Mouse (Mus musculus): ENCODE measurements at regions not wholly inside any gene's neighbourhood (a gene's known extent, or its start where the extent isn't known, plus 50 kb on each side); places are given as distances from the start of the nearest gene placed in this dataset.

- Histone ChIP-seq H3K27ac (ENCODE audit: low read length) (no peak overlapping the region), H3K9me3 (ENCODE audit: control insufficient read depth, low read depth, low read length) (no peaks in the 10 kb centered on the region), H3K36me3 (ENCODE audit: control insufficient read depth, insufficient read depth, low read length) (no peaks in the 10 kb centered on the region), H3K4me3 (ENCODE audit: low read depth, low read length) (no peak overlapping the region), H3K4me2 (replicated peaks; ENCODE audit: low read depth, low read length) (no peak overlapping the region), H3K27me3 (ENCODE audit: control insufficient read depth, insufficient read depth, low read length) (no peaks in the 10 kb centered on the region), H3K4me1 (ENCODE audit: control insufficient read depth, insufficient read depth, low read length) (0 out of 2 replicates have a peak, but pooled peaks cover 8% of the 10 kb centered on the region), H3K9ac (replicated peaks; ENCODE audit: low read depth, low read length) (no peak overlapping the region)
- WGBS = 81% methylated on average over 3 of the region's 3 CpGs
- no peak for ATAC-seq (ENCODE audit: insufficient number of reproducible peaks, insufficient read depth, low FRiP score, low read depth)
Measured at GRCm38 (mm10) chr12:54280001-54280400, 76.3 kb upstream of the Egln3 start.

DNA sequence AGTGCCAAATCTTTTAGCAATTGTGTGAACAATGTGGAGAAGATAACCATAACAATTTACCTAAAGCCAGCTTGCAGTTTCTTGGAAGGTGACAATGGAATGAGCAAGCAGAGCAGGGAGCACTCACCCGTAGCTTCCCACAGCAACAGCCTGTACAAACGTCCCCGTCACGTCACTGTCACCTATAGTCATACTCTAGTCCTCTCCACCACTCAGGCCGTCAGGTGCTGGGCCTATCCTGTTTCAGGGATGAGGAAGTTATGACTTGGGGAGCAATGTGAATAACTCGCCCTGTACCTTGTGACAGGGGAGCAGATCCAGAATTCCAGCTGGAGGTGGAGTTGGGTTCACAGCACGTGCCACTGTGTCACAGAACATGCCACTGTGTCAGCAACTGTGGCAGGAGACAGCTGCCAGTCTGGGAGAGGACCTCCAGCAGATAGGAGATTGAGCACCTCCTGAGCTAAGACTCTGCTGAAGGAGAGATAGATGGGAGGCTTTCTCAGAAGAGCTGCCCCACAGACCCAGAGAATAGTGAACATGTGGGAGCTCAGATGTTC is 73.4 kb upstream of the Egln3 start:
- Histone ChIP-seq H3K9ac (replicated peaks; ENCODE audit: low read depth, low read length) (no peak overlapping the region), H3K4me1 (ENCODE audit: control insufficient read depth, insufficient read depth, low read length) (0 out of 2 replicates have a peak, but pooled peaks cover 5% of the 10 kb centered on the region), H3K9me3 (ENCODE audit: control insufficient read depth, low read depth, low read length) (no peaks in the 10 kb centered on the region), H3K27me3 (ENCODE audit: control insufficient read depth, insufficient read depth, low read length) (no peaks in the 10 kb centered on the region), H3K36me3 (ENCODE audit: control insufficient read depth, insufficient read depth, low read length) (no peaks in the 10 kb centered on the region), H3K4me2 (replicated peaks; ENCODE audit: low read depth, low read length) (no peak overlapping the region), H3K27ac (ENCODE audit: low read length) (no peak overlapping the region), H3K4me3 (ENCODE audit: low read depth, low read length) (no peak overlapping the region)
- no peak for ATAC-seq (ENCODE audit: insufficient number of reproducible peaks, insufficient read depth, low FRiP score, low read depth)
- 54% methylated on average over 7 of the region's 7 CpGs for WGBS

DNA sequence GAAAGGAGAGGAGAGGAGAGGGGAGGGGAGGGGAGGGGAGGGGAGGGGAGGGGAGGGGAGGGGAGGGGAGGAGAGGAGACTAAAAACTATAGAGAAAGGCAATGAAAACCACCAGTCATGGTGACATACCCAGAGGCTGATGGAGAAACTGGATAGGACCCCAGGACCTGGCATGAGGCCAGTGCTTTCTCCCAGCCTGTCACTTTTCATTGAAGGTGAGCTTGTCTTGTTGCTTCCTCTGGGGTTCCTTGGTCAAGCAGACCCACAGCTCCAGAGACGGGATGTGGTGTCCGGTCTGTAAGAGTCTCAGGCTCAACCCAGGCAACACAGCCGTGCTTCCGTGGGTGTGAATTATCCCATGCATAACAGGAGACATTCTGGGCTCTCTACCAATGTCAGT is 69.8 kb upstream of the Egln3 start:
- Histone ChIP-seq H3K4me3 (ENCODE audit: low read depth, low read length) (no peak overlapping the region), H3K9ac (replicated peaks; ENCODE audit: low read depth, low read length) (no peak overlapping the region), H3K27me3 (ENCODE audit: control insufficient read depth, insufficient read depth, low read length) (no peaks in the 10 kb centered on the region), H3K27ac (ENCODE audit: low read length) (no peak overlapping the region), H3K36me3 (ENCODE audit: control insufficient read depth, insufficient read depth, low read length) (no peaks in the 10 kb centered on the region), H3K4me1 (ENCODE audit: control insufficient read depth, insufficient read depth, low read length) (no peaks in the 10 kb centered on the region), H3K9me3 (ENCODE audit: control insufficient read depth, low read depth, low read length) (no peaks in the 10 kb centered on the region), H3K4me2 (replicated peaks; ENCODE audit: low read depth, low read length) (no peak overlapping the region)
- 75% methylated on average over 4 of the region's 4 CpGs for WGBS
- ATAC-seq (ENCODE audit: insufficient number of reproducible peaks, insufficient read depth, low FRiP score, low read depth) = no peak

GRCm38 (mm10) chr12:54272696-54273095 is 69.0 kb upstream of the Egln3 start:
- Histone ChIP-seq H3K27me3 (ENCODE audit: control insufficient read depth, insufficient read depth, low read length) (no peaks in the 10 kb centered on the region), H3K4me1 (ENCODE audit: control insufficient read depth, insufficient read depth, low read length) (no peaks in the 10 kb centered on the region), H3K36me3 (ENCODE audit: control insufficient read depth, insufficient read depth, low read length) (no peaks in the 10 kb centered on the region), H3K27ac (ENCODE audit: low read length) (no peak overlapping the region), H3K9ac (replicated peaks; ENCODE audit: low read depth, low read length) (no peak overlapping the region), H3K4me3 (ENCODE audit: low read depth, low read length) (no peak overlapping the region), H3K9me3 (ENCODE audit: control insufficient read depth, low read depth, low read length) (no peaks in the 10 kb centered on the region), H3K4me2 (replicated peaks; ENCODE audit: low read depth, low read length) (no peak overlapping the region)
- 81% methylated on average over 6 of the region's 6 CpGs for WGBS
- ATAC-seq (ENCODE audit: insufficient number of reproducible peaks, insufficient read depth, low FRiP score, low read depth) = no peak

DNA sequence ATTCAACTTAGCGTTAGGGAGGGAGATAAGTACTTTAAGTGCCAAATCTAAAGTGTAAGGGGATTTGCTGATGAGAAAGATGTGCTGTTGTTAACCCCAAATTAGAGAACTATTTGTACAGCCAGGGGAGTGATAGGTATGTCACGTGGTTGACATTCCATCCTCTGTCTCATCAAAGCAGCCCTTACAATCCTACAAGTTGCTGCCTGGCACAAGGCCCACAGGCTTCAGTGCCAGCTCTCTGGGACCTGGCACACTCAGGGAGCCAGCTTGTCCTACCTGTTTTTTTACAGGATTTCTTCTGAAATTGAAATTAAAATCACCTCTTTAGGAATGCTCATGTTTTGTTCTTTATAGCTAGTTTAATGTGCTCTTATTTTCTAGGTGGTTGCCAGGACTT is 68.6 kb upstream of the Egln3 start:
- H3K9ac ChIP-seq (replicated peaks; ENCODE audit: low read depth, low read length) = no peak overlapping the region
- H3K4me1 ChIP-seq (ENCODE audit: control insufficient read depth, insufficient read depth, low read length) = no peaks in the 10 kb centered on the region
- 62% methylated on average over 2 of the region's 2 CpGs for WGBS
- H3K27ac ChIP-seq (ENCODE audit: low read length) = no peak overlapping the region
- no peak for ATAC-seq (ENCODE audit: insufficient number of reproducible peaks, insufficient read depth, low FRiP score, low read depth)
- no peaks in the 10 kb centered on the region for H3K36me3 ChIP-seq (ENCODE audit: control insufficient read depth, insufficient read depth, low read length)
- H3K4me2 ChIP-seq (replicated peaks; ENCODE audit: low read depth, low read length) = no peak overlapping the region
- H3K4me3 ChIP-seq (ENCODE audit: low read depth, low read length) = no peak overlapping the region
- no peaks in the 10 kb centered on the region for H3K9me3 ChIP-seq (ENCODE audit: control insufficient read depth, low read depth, low read length)
- H3K27me3 ChIP-seq (ENCODE audit: control insufficient read depth, insufficient read depth, low read length) = no peaks in the 10 kb centered on the region

DNA sequence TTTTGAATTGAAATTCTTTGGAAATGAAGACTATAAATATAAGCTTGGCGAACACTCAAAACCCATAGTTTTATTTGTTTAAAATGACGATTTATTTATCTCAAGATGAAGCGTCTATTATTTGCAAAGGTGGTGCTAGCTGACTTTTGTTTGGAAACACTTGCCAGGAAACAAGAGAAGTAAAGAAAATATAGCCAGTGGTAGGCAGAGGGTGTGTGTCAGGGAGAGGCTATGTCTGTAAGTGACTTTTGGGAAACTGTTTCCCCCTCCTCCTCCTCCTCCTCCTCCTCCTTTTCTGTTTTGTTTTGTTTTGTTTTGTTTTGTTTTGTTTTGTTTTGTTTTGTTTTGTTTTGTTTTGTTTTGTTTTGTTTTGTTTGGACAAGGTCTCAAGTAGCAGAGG is 62.2 kb upstream of the Egln3 start:
- 53% methylated on average over 3 of the region's 3 CpGs for WGBS
- no peak for ATAC-seq (ENCODE audit: insufficient number of reproducible peaks, insufficient read depth, low FRiP score, low read depth)
- Histone ChIP-seq H3K4me1 (ENCODE audit: control insufficient read depth, insufficient read depth, low read length) (peaks cover 17% of the 10 kb centered on the region), H3K27ac (ENCODE audit: low read length) (no peak overlapping the region), H3K9ac (replicated peaks; ENCODE audit: low read depth, low read length) (no peak overlapping the region), H3K4me2 (replicated peaks; ENCODE audit: low read depth, low read length) (no peak overlapping the region), H3K36me3 (ENCODE audit: control insufficient read depth, insufficient read depth, low read length) (no peaks in the 10 kb centered on the region), H3K27me3 (ENCODE audit: control insufficient read depth, insufficient read depth, low read length) (no peaks in the 10 kb centered on the region), H3K9me3 (ENCODE audit: control insufficient read depth, low read depth, low read length) (no peaks in the 10 kb centered on the region), H3K4me3 (ENCODE audit: low read depth, low read length) (no peak overlapping the region)

- no peak overlapping the region; the same call in 1 of the 2 replicates for H3K27ac ChIP-seq (ENCODE audit: low read length)
- 52% methylated on average over 14 of the region's 14 CpGs for WGBS
- no peaks in the 10 kb centered on the region for H3K9me3 ChIP-seq (ENCODE audit: control insufficient read depth, low read depth, low read length)
- H3K9ac ChIP-seq (replicated peaks; ENCODE audit: low read depth, low read length) = no peak overlapping the region
- H3K36me3 ChIP-seq (ENCODE audit: control insufficient read depth, insufficient read depth, low read length) = no peaks in the 10 kb centered on the region
- H3K4me2 ChIP-seq (replicated peaks; ENCODE audit: low read depth, low read length) = no peak overlapping the region
- H3K4me1 ChIP-seq (ENCODE audit: control insufficient read depth, insufficient read depth, low read length) = peaks cover 17% of the 10 kb centered on the region
- ATAC-seq (ENCODE audit: insufficient number of reproducible peaks, insufficient read depth, low FRiP score, low read depth) = no peak
- H3K27me3 ChIP-seq (ENCODE audit: control insufficient read depth, insufficient read depth, low read length) = no peaks in the 10 kb centered on the region
- no peak overlapping the region for H3K4me3 ChIP-seq (ENCODE audit: low read depth, low read length)
Measured at GRCm38 (mm10) chr12:54264893-54265835, 61.5 kb upstream of the Egln3 start.

DNA sequence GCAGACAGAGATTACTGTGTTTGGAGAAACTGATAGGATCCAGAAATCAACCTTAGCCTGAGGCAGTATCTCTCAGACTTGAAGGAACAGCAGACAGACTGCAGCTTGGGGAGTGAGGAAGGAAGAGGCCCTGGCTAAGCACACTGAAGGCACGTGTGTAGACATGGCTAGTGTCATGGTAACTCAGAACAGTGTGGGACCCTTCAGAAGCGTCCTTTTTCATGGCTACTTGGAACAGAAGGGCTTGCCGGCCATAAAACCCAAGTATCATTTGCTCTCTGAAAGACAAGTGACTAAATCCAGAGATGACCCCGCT is 60.7 kb upstream of the Egln3 start:
- no peak overlapping the region for H3K27ac ChIP-seq (ENCODE audit: low read length)

More for the DNA sequence above, 60.7 kb upstream of the Egln3 start:
- 0 out of 2 replicates have a peak, but pooled peaks have one; percentile 65 for ATAC-seq (ENCODE audit: insufficient number of reproducible peaks, insufficient read depth, low FRiP score, low read depth)
- H3K27me3 ChIP-seq (ENCODE audit: control insufficient read depth, insufficient read depth, low read length) = no peaks in the 10 kb centered on the region
- no peaks in the 10 kb centered on the region for H3K36me3 ChIP-seq (ENCODE audit: control insufficient read depth, insufficient read depth, low read length)
- H3K4me3 ChIP-seq (ENCODE audit: low read depth, low read length) = no peak overlapping the region
- H3K4me2 ChIP-seq (replicated peaks; ENCODE audit: low read depth, low read length) = no peak overlapping the region
- H3K4me1 ChIP-seq (ENCODE audit: control insufficient read depth, insufficient read depth, low read length) = peaks cover 17% of the 10 kb centered on the region
- 36% methylated on average over 4 of the region's 4 CpGs for WGBS
- H3K9ac ChIP-seq (replicated peaks; ENCODE audit: low read depth, low read length) = no peak overlapping the region
- no peaks in the 10 kb centered on the region for H3K9me3 ChIP-seq (ENCODE audit: control insufficient read depth, low read depth, low read length)
